Mouse (Mus musculus) lung, postnatal 0 days (tissue): ENCODE data around the gene Pde3a.

Source experiments
- CTCF ChIP-seq: IDR thresholded peaks from 2 replicates; pipeline ENCODE4 v1.5.1; 2016; ENCODE audit warnings: antibody characterized with exemption, mild to moderate bottlenecking
- EP300 ChIP-seq: IDR thresholded peaks from 2 replicates; pipeline ENCODE4 v1.6.1; 2016; ENCODE audit warnings: antibody characterized with exemption, mild to moderate bottlenecking, control low read depth

GRCm38 (mm10) chr6:141448886-141449285, 199.8 kb downstream of the Pde3a start:
- no peak for TF ChIP-seq CTCF
- TF ChIP-seq EP300 = no peak
